In genomic region chr19:10221585-10221984, GRCm38 (mm10) we compare ENCODE assay signal across 20 mouse cellular contexts. TPM values are rescaled to one million over a fixed set of nuclear protein-coding genes. Genes with fewer than 3 reads are reported as not detected.
DNase-seq lines count a peak whose midpoint lies in the region; ATAC-seq and TF ChIP-seq lines count a peak whose summit lies in the region.
"Had no signal": no experiment of that assay in that cellular context is flagged by ENCODE, and none has a peak within 500 bp of the region (broad histone marks: within the 10 kb centered on the region; RNA-seq: fewer than 3 reads in every experiment).

No protein-coding gene starts in this region.

- H3K36me3 ChIP-seq in hindbrain, postnatal 0 days (ENCODE audit: insufficient read depth, low read length): no peaks in the 10 kb centered on the region
- H3K36me3 ChIP-seq in hindbrain, embryonic 13.5 days: no peaks in the 10 kb centered on the region
- H3K36me3 ChIP-seq in liver, postnatal 0 days (replicated peaks; ENCODE audit: insufficient read depth, low read length): peaks cover 3% of the 10 kb centered on the region; the same call in 1 of the 2 replicates
- no peaks in the 10 kb centered on the region for H3K36me3 ChIP-seq in embryonic facial prominence, embryonic 11.5 days (replicated peaks; ENCODE audit: control insufficient read depth, insufficient read depth, low read depth, low read length)
- H3K36me3 ChIP-seq: embryonic facial prominence, embryonic 12.5 days; midbrain, embryonic 12.5 days; neural tube, embryonic 12.5 days had no signal

- TF ChIP-seq CTCF in hindbrain, postnatal 0 days (IDR thresholded peaks at IDR 0.05; ENCODE audit: low read depth): no peak
- no peak for TF ChIP-seq CTCF in liver, postnatal 0 days (IDR thresholded peaks at IDR 0.05; ENCODE audit: low read depth)
- TF ChIP-seq CTCF in brain, embryonic 14.5 days (IDR thresholded peaks at IDR 0.05; ENCODE audit: borderline replicate concordance, extremely low read depth, insufficient read depth, insufficient read length): no peak

- no peak for TF ChIP-seq POLR2A in brain, embryonic 14.5 days (IDR thresholded peaks at IDR 0.05; ENCODE audit: borderline replicate concordance, extremely low read depth, insufficient read depth, insufficient read length, poor library complexity, severe bottlenecking)

- H3K4me1 ChIP-seq in hindbrain, postnatal 0 days (ENCODE audit: insufficient read depth, low read length): no peaks in the 10 kb centered on the region
- peaks cover 6% of the 10 kb centered on the region for H3K4me1 ChIP-seq in hindbrain, embryonic 13.5 days (replicated peaks)
- H3K4me1 ChIP-seq in liver, postnatal 0 days (ENCODE audit: insufficient read depth): peaks cover 13% of the 10 kb centered on the region
- H3K4me1 ChIP-seq in embryonic facial prominence, embryonic 11.5 days (ENCODE audit: control insufficient read depth, insufficient read depth, low read length): peaks cover 5% of the 10 kb centered on the region; the same call in 1 of the 2 replicates

- no peak overlapping the region for H3K4me3 ChIP-seq in hindbrain, postnatal 0 days (ENCODE audit: low read length)
- H3K4me3 ChIP-seq in hindbrain, embryonic 13.5 days: no peak overlapping the region
- H3K4me3 ChIP-seq in liver, postnatal 0 days (ENCODE audit: low read depth, low read length): no peak overlapping the region
- H3K4me3 ChIP-seq in embryonic facial prominence, embryonic 11.5 days (ENCODE audit: low read depth, low read length): no peak overlapping the region
- H3K4me3 ChIP-seq: embryonic facial prominence, embryonic 12.5 days; midbrain, embryonic 12.5 days; neural tube, embryonic 12.5 days had no signal

- no peaks in the 10 kb centered on the region for H3K9me3 ChIP-seq in hindbrain, postnatal 0 days (ENCODE audit: low read length)
- H3K9me3 ChIP-seq in hindbrain, embryonic 13.5 days: no peaks in the 10 kb centered on the region
- H3K9me3 ChIP-seq in liver, postnatal 0 days (ENCODE audit: low read length): no peaks in the 10 kb centered on the region
- no peaks in the 10 kb centered on the region for H3K9me3 ChIP-seq in embryonic facial prominence, embryonic 11.5 days (replicated peaks; ENCODE audit: control insufficient read depth, low read length)
- H3K9me3 ChIP-seq: embryonic facial prominence, embryonic 12.5 days; midbrain, embryonic 12.5 days; neural tube, embryonic 12.5 days had no signal

- H3K27me3 ChIP-seq in hindbrain, postnatal 0 days (ENCODE audit: insufficient read depth, low read length): no peaks in the 10 kb centered on the region
- no peaks in the 10 kb centered on the region for H3K27me3 ChIP-seq in hindbrain, embryonic 13.5 days
- no peaks in the 10 kb centered on the region for H3K27me3 ChIP-seq in liver, postnatal 0 days (ENCODE audit: insufficient read depth, low read length)
- H3K27me3 ChIP-seq in embryonic facial prominence, embryonic 11.5 days (ENCODE audit: control insufficient read depth, insufficient read depth, low read length): no peaks in the 10 kb centered on the region
- H3K27me3 ChIP-seq: embryonic facial prominence, embryonic 12.5 days; midbrain, embryonic 12.5 days; neural tube, embryonic 12.5 days had no signal

- H3K27ac ChIP-seq in hindbrain, postnatal 0 days: no peak overlapping the region
- H3K27ac ChIP-seq in hindbrain, embryonic 13.5 days: no peak overlapping the region
- H3K27ac ChIP-seq in liver, postnatal 0 days (ENCODE audit: low read depth): no peak overlapping the region
- H3K27ac ChIP-seq in embryonic facial prominence, embryonic 11.5 days (replicated peaks; ENCODE audit: low read depth, low read length): no peak overlapping the region
- H3K27ac ChIP-seq: embryonic facial prominence, embryonic 12.5 days; midbrain, embryonic 12.5 days; neural tube, embryonic 12.5 days had no signal

- 69% methylated on average over 4 of the region's 4 CpGs for WGBS in hindbrain, postnatal 0 days
- 61% methylated on average over 4 of the region's 4 CpGs for WGBS in hindbrain, embryonic 13.5 days
- 46% methylated on average over 4 of the region's 4 CpGs for WGBS in liver, postnatal 0 days (ENCODE audit: insufficient replicate concordance)
- 77% methylated on average over 4 of the region's 4 CpGs for WGBS in embryonic facial prominence, embryonic 11.5 days

- 0 out of 2 replicates have a peak, but pooled peaks have one; percentile 18 for ATAC-seq in hindbrain, postnatal 0 days
- no peak for ATAC-seq in hindbrain, embryonic 13.5 days (ENCODE audit: low FRiP score)
- no peak for ATAC-seq in liver, postnatal 0 days
- no peak for ATAC-seq in embryonic facial prominence, embryonic 11.5 days (replicated peaks; ENCODE audit: insufficient number of reproducible peaks, low FRiP score, low TSS enrichment, low read depth)
- ATAC-seq: forebrain, embryonic 16.5 days; inflammation-experienced regulatory T-cells, adult 6 months had no signal

- no peak for TF ChIP-seq EP300 in liver, postnatal 0 days (IDR thresholded peaks at IDR 0.05; ENCODE audit: low read depth)

- no peak overlapping the region for H3K9ac ChIP-seq in hindbrain, postnatal 0 days (replicated peaks; ENCODE audit: low read length)
- no peak overlapping the region for H3K9ac ChIP-seq in hindbrain, embryonic 13.5 days
- no peak overlapping the region for H3K9ac ChIP-seq in liver, postnatal 0 days (replicated peaks)
- H3K9ac ChIP-seq in embryonic facial prominence, embryonic 11.5 days (replicated peaks; ENCODE audit: low read length): no peak overlapping the region
- H3K9ac ChIP-seq: embryonic facial prominence, embryonic 12.5 days; lung, embryonic 14.5 days; midbrain, embryonic 12.5 days; neural tube, embryonic 12.5 days had no signal

- no peak overlapping the region for H3K4me2 ChIP-seq in hindbrain, postnatal 0 days (ENCODE audit: low read depth, low read length)
- no peak overlapping the region for H3K4me2 ChIP-seq in hindbrain, embryonic 13.5 days
- no peak overlapping the region for H3K4me2 ChIP-seq in liver, postnatal 0 days (ENCODE audit: low read depth, low read length)
- no peak overlapping the region for H3K4me2 ChIP-seq in embryonic facial prominence, embryonic 11.5 days (ENCODE audit: low read depth, low read length)
- H3K4me2 ChIP-seq: embryonic facial prominence, embryonic 12.5 days; liver, embryonic 11.5 days; lung, embryonic 14.5 days; midbrain, embryonic 12.5 days; neural tube, embryonic 12.5 days had no signal

- peak; percentile 28 for DNase-seq in hindbrain, postnatal 0 days (ENCODE audit: low spot score)
- peak; percentile 32 for DNase-seq in liver
- DNase-seq in liver, postnatal 0 days: no peak
- DNase-seq in brain, embryonic 14.5 days (ENCODE audit: low read depth): peak; percentile 8
- peak; percentile 45 for DNase-seq in embryonic facial prominence, embryonic 11.5 days (ENCODE audit: low spot score)
- DNase-seq in frontal cortex, adult 2 months (ENCODE audit: extremely low spot score in 1 of 2, low spot score in 1 of 2): no peak
- no peak for DNase-seq in gastrocnemius, postnatal 4 days (ENCODE audit: low spot score in 2 of 2)
- DNase-seq: cerebellum, postnatal 10 days; gastrocnemius, postnatal 14 days; heart, postnatal 36 days; lung, embryonic 14.5 days; lung, postnatal 4 days; right cerebral cortex, postnatal 14 days had no signal

RNA-seq across cellular contexts. Expression of gene Fen1, which starts 17.6 kb away (rescaled TPM):
- 26.5 and 30.5 TPM in 2 replicates for total RNA-seq in hindbrain, postnatal 0 days (2014; rRNA removed)
- 28.4 and 30.2 TPM in 2 replicates for polyA plus RNA-seq in hindbrain, postnatal 0 days (2015; fragmentation: Nextera tagmentation; extraction: Ambion mirVana)
- 34.4 and 34.9 TPM in 2 replicates for polyA plus RNA-seq in hindbrain, embryonic 13.5 days (2015; fragmentation: Nextera tagmentation; extraction: Ambion mirVana)
- 59.4 and 67.0 TPM in 2 replicates for polyA plus RNA-seq in liver, postnatal 0 days (2015; fragmentation: Nextera tagmentation; extraction: Ambion mirVana)
- polyA plus RNA-seq in brain, embryonic 14.5 days (2012; rRNA removed): 26.6 and 34.3 TPM in 2 replicates
- polyA plus RNA-seq in embryonic facial prominence, embryonic 11.5 days (2014; fragmentation: Nextera tagmentation; extraction: Ambion mirVana): 130 and 134 TPM in 2 replicates
- polyA plus RNA-seq in frontal cortex, adult 2 months (2012; rRNA removed): 11.2 and 13.9 TPM in 2 replicates
- total RNA-seq in gastrocnemius, postnatal 4 days (2021): 10 to 100 TPM; 15.3 to 16.0 TPM

RNA-seq across cellular contexts. Expression of gene Tmem258, which starts 17.8 kb away (rescaled TPM):
- total RNA-seq in hindbrain, postnatal 0 days (2014; rRNA removed): 73.3 and 98.1 TPM in 2 replicates
- 312 and 324 TPM in 2 replicates for polyA plus RNA-seq in hindbrain, postnatal 0 days (2015; fragmentation: Nextera tagmentation; extraction: Ambion mirVana)
- 386 and 403 TPM in 2 replicates for polyA plus RNA-seq in hindbrain, embryonic 13.5 days (2015; fragmentation: Nextera tagmentation; extraction: Ambion mirVana)
- 183 and 195 TPM in 2 replicates for polyA plus RNA-seq in liver, postnatal 0 days (2015; fragmentation: Nextera tagmentation; extraction: Ambion mirVana)
- polyA plus RNA-seq in brain, embryonic 14.5 days (2012; rRNA removed): 108 and 164 TPM in 2 replicates
- 344 and 377 TPM in 2 replicates for polyA plus RNA-seq in embryonic facial prominence, embryonic 11.5 days (2014; fragmentation: Nextera tagmentation; extraction: Ambion mirVana)
- polyA plus RNA-seq in frontal cortex, adult 2 months (2012; rRNA removed): 53.8 and 63.9 TPM in 2 replicates
- total RNA-seq in gastrocnemius, postnatal 4 days (2021): 100 to 1,000 TPM; 122 to 143 TPM

RNA-seq across cellular contexts. Expression of gene Myrf, which starts 19.0 kb away (rescaled TPM):
- total RNA-seq in hindbrain, postnatal 0 days (2014; rRNA removed): 5.1 and 5.9 TPM in 2 replicates
- 1.7 and 2.0 TPM in 2 replicates for polyA plus RNA-seq in hindbrain, postnatal 0 days (2015; fragmentation: Nextera tagmentation; extraction: Ambion mirVana)
- 0.44 and 0.50 TPM in 2 replicates for polyA plus RNA-seq in hindbrain, embryonic 13.5 days (2015; fragmentation: Nextera tagmentation; extraction: Ambion mirVana)
- 2.1 and 2.5 TPM in 2 replicates for polyA plus RNA-seq in liver, postnatal 0 days (2015; fragmentation: Nextera tagmentation; extraction: Ambion mirVana)
- polyA plus RNA-seq in brain, embryonic 14.5 days (2012; rRNA removed): 1.4 and 2.4 TPM in 2 replicates
- 2.4 and 2.6 TPM in 2 replicates for polyA plus RNA-seq in embryonic facial prominence, embryonic 11.5 days (2014; fragmentation: Nextera tagmentation; extraction: Ambion mirVana)
- 13.4 and 14.4 TPM in 2 replicates for polyA plus RNA-seq in frontal cortex, adult 2 months (2012; rRNA removed)
- under 1 TPM; 0.26 to 0.39 TPM for total RNA-seq in gastrocnemius, postnatal 4 days (2021)
- polyA plus RNA-seq: inflammation-experienced regulatory T-cells, adult 6 months had no signal

RNA-seq across cellular contexts. Expression of gene Fads1, which starts 38.9 kb away (rescaled TPM):
- total RNA-seq in hindbrain, postnatal 0 days (2014; rRNA removed): 198 and 208 TPM in 2 replicates
- polyA plus RNA-seq in hindbrain, postnatal 0 days (2015; fragmentation: Nextera tagmentation; extraction: Ambion mirVana): 148 and 151 TPM in 2 replicates
- 157 and 159 TPM in 2 replicates for polyA plus RNA-seq in hindbrain, embryonic 13.5 days (2015; fragmentation: Nextera tagmentation; extraction: Ambion mirVana)
- 88.0 and 97.1 TPM in 2 replicates for polyA plus RNA-seq in liver, postnatal 0 days (2015; fragmentation: Nextera tagmentation; extraction: Ambion mirVana)
- polyA plus RNA-seq in brain, embryonic 14.5 days (2012; rRNA removed): 136 and 139 TPM in 2 replicates
- polyA plus RNA-seq in embryonic facial prominence, embryonic 11.5 days (2014; fragmentation: Nextera tagmentation; extraction: Ambion mirVana): 125 and 130 TPM in 2 replicates
- polyA plus RNA-seq in frontal cortex, adult 2 months (2012; rRNA removed): 200 and 219 TPM in 2 replicates
- 10 to 100 TPM; 49.8 to 51.3 TPM for total RNA-seq in gastrocnemius, postnatal 4 days (2021)

Comparison
In these comparisons a context has a peak if more than half of its experiments do, and no peak if none do; other contexts are left out.
1. DNase-seq: peak in hindbrain, postnatal 0 days (single experiment), liver (single experiment), brain, embryonic 14.5 days (single experiment) and embryonic facial prominence, embryonic 11.5 days (single experiment); none in liver, postnatal 0 days (single experiment), frontal cortex, adult 2 months (0 of 2) and gastrocnemius, postnatal 4 days (0 of 2).